Mouse (Mus musculus) monocyte, adult 2 months (primary cell): ENCODE measurements at regions not wholly inside any gene's neighbourhood (a gene's known extent, or its start where the extent isn't known, plus 50 kb on each side); places are given as distances from the start of the nearest gene placed in this dataset.

Source experiments
- DNase-seq, 2 experiments: peaks; one replicate each; pipeline ENCODE4 v3.0.0; 2022; ENCODE audit warnings: low spot score in 2 of 2, low read depth in 1 of 2

DNA sequence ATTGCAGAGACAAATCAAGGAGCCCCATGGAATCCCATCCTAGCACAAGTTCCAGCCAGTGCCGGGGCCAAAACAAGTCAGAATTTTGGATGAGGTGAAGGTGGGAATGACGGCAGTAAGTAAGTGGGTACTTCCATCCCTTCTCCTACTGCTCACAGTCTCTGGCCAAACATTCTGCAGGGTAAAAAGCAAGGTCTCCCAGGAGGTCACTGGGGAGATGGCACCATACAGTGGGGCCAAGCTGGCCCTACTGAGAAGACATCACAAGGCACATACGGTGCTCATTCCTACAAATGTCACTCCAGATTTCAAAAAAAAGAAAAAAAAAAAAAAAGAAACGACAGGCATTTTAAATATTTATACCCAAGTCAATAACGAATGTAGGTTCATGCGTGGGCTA is 129.6 kb downstream of the Ddx11 start:
- DNase-seq = no peak

DNA sequence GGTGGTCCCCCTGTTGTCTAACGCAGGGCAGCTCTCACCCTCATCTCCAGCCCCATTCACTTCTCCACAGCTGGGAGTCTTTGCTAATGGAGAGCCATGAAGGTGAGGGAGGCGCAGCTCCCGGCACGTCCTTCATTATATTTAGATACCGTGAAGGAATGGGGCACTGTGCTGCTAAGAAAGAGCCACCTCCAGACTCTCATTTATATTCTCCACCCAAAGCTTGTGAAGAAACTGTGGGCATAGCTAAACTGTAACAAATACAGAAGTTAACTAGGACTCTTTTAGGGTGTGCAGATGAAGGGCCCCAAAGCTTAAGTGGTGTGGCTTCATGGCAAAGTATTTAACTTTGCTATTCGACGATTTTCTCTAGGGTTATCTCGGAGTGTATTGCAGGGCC is 136.4 kb downstream of the Ddx11 start:
- DNase-seq = no peak

DNA sequence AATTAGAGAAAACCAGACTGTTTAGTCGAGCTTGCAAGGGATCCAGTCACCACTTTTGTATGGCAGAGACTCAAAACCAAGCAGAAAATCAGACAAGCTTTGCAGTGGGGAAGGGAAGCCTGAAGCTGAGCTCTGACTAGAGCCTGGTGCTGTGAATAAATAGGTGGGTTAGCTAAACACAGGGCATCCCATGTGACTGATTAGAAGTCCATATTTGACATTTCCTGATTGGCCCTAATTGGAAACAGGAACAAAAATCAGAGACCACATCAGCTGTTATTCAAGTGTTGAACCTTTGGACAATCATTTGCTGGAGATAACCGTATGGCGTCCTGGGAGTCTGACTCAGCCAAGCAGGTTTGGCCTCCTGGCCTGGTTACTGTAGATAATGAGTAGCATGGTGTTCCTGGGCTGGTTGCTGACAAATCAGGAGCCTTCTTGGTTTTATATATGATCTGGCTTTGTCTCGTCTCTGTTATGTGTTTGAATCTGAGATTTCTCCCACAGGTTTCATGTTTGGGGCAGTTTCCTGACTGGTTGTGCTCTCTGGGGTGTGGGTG is 139.4 kb downstream of the Ddx11 start:
- no peak for DNase-seq

DNA sequence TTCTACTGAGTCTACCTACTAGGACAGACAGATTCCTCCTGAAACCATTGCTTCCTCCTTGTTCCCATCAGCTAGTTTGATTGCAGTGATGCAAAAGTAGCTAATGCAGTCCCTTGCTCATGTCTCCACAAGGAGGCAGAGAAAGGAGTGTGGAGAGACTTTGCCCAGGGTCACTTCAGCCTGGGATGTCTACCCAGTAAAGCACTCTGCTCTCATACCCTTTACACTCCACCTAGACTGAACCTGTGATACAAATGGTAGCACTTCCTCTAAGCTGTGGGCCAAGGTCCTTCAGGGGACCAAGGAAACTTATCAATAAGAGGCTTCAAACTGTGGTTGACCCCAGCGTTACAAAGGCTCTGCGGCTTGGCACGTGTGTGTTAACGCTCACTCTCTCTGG is 140.1 kb downstream of the Ddx11 start:
- DNase-seq = no peak

DNA sequence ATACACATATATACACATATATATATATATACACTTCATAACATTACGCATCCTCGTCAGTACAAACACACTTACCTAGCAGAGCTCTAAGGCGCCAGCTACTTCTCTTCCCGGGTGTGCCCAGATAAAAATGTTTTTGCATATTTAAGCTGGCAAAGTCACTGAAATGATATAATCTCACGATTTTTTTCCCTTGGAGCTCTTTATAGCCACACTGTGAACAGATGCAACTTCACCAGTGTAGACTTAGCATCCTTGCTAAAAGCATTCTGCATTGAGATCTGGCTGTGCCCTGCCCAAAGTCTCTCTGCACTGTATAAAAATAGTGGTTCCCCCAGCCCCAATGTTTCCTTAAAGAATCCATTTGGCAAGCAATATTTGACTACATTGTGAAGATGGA is 143.5 kb downstream of the Ddx11 start:
- no peak for DNase-seq

DNA sequence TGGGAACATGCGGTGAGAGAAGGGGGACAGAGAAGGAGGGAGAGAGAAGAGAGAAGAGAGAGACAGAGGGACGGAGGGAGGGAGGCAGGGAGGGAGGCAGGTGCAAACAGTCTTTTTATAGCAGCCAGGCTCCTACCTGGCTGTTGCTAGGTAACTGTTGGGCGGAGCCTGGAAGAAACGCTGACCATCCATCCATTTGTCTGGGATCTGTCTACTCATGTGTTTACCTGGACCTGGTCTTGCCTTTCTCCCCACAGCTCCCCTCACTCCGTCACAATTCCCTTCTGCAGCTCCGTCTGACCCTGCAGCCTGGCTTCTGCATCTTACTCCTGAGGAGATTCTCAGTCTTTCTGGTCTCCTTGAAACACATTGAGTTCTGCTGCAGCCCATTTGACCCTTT is 144.5 kb downstream of the Ddx11 start:
- DNase-seq = no peak

DNA sequence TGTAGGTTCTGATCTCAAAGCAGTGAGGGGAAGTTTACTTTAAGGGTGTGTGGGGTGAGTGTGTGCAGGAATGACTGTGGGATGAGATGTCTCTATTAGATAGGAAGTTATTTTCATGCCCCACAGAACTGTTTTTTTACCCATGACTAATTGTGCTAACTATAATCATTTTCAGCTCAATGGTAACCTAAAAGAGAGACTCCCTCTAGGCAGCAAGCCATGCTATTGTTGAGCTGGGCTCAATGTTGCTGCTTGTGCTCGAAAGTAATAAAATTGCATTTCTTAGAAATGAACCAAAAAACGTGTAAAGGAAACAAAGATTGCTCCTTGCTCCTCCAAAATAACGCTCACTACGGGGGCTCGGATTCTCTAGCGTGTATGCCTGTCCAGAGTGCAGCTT is 146.2 kb downstream of the Ddx11 start:
- no peak for DNase-seq

DNA sequence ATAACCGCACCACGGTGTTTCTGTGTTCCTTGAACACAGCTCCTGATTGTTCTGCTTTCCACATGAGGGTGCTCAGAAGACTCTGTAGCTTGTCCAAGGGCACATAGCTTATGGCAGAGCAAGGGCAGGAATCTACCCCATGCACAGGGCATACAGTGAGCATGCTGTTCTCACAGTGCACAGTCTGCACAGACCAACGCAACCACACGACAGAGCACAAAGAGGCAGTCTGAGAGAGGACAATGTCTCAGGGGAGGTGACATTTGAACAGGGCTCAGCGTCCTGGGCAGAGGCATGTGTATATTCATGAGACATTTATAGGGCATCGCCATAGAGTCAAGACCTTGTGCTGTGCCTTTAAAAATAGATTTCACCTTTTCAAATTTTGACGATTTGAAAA is 148.6 kb downstream of the Ddx11 start:
- DNase-seq = no peak

DNA sequence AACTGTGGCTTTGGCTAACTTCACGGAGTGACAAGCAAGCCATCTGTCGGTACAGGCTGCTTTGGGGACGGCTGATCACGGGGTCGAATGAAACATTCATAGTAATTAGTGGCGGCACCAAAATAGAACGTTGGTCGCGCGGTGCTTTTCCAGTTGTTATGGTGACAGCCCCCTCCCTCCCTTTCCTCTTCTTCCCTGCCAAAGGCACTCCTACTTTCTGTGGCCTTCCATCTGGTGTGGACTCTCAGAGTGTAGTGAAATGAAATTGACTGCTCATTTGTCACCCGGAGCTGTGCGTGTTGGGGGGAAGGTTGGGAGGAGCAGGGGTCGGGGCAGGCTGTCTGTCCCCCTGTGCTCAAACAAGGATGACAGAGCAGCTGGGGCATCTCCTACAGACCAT is 153.5 kb downstream of the Ddx11 start:
- no peak for DNase-seq

DNA sequence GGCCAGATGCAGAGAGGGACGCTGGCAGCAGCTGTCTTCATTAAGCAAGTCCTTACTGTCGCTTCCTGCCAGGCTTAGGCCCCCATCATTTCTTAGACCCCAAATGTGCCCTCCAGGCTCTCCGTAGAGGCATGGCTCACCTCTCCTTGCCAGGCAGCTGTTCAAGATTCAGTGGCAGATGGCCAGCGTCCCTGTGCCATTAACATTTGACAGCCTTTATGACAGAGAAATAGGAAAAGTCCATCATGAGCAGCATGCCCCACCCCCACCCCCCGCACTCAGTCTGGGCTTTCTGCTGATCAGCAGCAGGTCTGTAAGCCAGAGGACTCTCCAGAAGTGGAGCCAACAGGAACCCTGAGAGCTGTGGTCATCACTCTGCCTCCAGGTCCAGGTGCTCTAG is 154.7 kb downstream of the Ddx11 start:
- no peak for DNase-seq

DNA sequence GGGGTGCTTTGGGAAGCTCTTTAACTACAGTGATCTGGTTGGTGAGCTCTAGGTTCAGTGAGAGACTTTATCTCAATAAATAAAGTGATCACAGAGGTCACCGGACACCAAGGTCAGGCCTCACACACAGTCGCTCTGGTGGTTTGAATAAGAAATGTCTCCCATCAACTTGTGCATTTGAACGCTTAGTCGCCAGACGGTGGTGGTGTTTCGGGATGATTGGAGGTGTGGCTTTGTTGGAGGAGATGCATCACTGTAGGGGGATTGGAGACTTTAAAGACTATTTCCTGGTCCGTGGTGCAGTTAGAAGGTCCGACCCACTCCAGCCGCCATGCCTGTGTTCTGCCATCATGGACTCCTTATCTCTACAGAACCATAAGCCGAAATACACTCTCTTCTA is 162.0 kb downstream of the Ddx11 start:
- DNase-seq = no peak
